Mouse (Mus musculus): ENCODE measurements at regions not wholly inside any gene's neighbourhood (a gene's known extent, or its start where the extent isn't known, plus 50 kb on each side); places are given as distances from the start of the nearest gene placed in this dataset.

GRCm38 (mm10) chr13:107396036-107396435 is 374.1 kb upstream of the Kif2a start:
- in situ Hi-C loops (cut with MboI, MseI): no loop called here

- in situ Hi-C loops (cut with MboI, MseI): no loop called here
These were observed 372.5 kb upstream of the Kif2a start for GRCm38 (mm10) chr13:107394451-107394850.

GRCm38 (mm10) chr13:107389535-107390150 is 367.7 kb upstream of the Kif2a start:
- in situ Hi-C loops (cut with MboI, MseI): no loop called here

- in situ Hi-C loops (cut with MboI, MseI): no loop called here
These were observed 367.1 kb upstream of the Kif2a start for GRCm38 (mm10) chr13:107389074-107389473.

GRCm38 (mm10) chr13:107378076-107378475 is 356.1 kb upstream of the Kif2a start:
- in situ Hi-C loops (cut with MboI, MseI): no loop called here

- in situ Hi-C loops (cut with MboI, MseI): no loop called here
These were observed 350.7 kb upstream of the Kif2a start for GRCm38 (mm10) chr13:107372666-107373065.

- in situ Hi-C loops (cut with MboI, MseI): no loop called here
These were observed 350.0 kb upstream of the Kif2a start for GRCm38 (mm10) chr13:107371616-107372582.

- in situ Hi-C loops (cut with MboI, MseI): no loop called here
These were observed 345.7 kb upstream of the Kif2a start for GRCm38 (mm10) chr13:107367639-107368038.

- in situ Hi-C loops (cut with MboI, MseI): no loop called here
These were observed 343.8 kb upstream of the Kif2a start for GRCm38 (mm10) chr13:107365766-107366165.

- in situ Hi-C loops (cut with MboI, MseI): no loop called here
These were observed 343.3 kb upstream of the Kif2a start for GRCm38 (mm10) chr13:107365241-107365640.

GRCm38 (mm10) chr13:107362806-107363687 is 341.1 kb upstream of the Kif2a start:
- in situ Hi-C loops (cut with MboI, MseI): no loop called here

GRCm38 (mm10) chr13:107340802-107341364 is 319.0 kb upstream of the Kif2a start:
- in situ Hi-C loops (cut with MboI, MseI): no loop called here

- in situ Hi-C loops (cut with MboI, MseI): loop anchor here (10.0 kb wide), 1 partner anchor 787 kb away; no protein-coding TSS in a partner anchor
These were observed 316.2 kb upstream of the Kif2a start for GRCm38 (mm10) chr13:107338111-107338510.

GRCm38 (mm10) chr13:107337111-107337510 is 315.2 kb upstream of the Kif2a start:
- in situ Hi-C loops (cut with MboI, MseI): loop anchor here (10.0 kb wide), 1 partner anchor 788 kb away; no protein-coding TSS in a partner anchor

GRCm38 (mm10) chr13:107329348-107329747 is 307.4 kb upstream of the Kif2a start:
- in situ Hi-C loops (cut with MboI, MseI): no loop called here

GRCm38 (mm10) chr13:107325707-107326495 is 304.0 kb upstream of the Kif2a start:
- in situ Hi-C loops (cut with MboI, MseI): no loop called here

- in situ Hi-C loops (cut with MboI, MseI): no loop called here
These were observed 292.8 kb upstream of the Kif2a start for GRCm38 (mm10) chr13:107314746-107315145.

GRCm38 (mm10) chr13:107308958-107309639 is 287.2 kb upstream of the Kif2a start:
- in situ Hi-C loops (cut with MboI, MseI): no loop called here

- in situ Hi-C loops (cut with MboI, MseI): no loop called here
These were observed 286.5 kb upstream of the Kif2a start for GRCm38 (mm10) chr13:107308404-107308803.

GRCm38 (mm10) chr13:107306958-107307357 is 285.0 kb upstream of the Kif2a start:
- in situ Hi-C loops (cut with MboI, MseI): no loop called here
